Mouse (Mus musculus) v-Abl transformed pro-B cells (cell line): ENCODE results near the gene Snap47.
"Not testable (repeated sequence)": the region's sequence is repeated elsewhere in the genome, so short reads cannot be mapped to it uniquely, and the experiment has no call there.

ENCODE experiments used
- in situ Hi-C, 2 experiments: fragments of 400-800 bp; cut with MboI; formaldehyde crosslinking; loops; one replicate each; pipeline ENCODE4 v1.15.1; 2025; ENCODE audit not compliant: unreplicated experiment in 2 of 2

The Snap47 gene

DNA sequence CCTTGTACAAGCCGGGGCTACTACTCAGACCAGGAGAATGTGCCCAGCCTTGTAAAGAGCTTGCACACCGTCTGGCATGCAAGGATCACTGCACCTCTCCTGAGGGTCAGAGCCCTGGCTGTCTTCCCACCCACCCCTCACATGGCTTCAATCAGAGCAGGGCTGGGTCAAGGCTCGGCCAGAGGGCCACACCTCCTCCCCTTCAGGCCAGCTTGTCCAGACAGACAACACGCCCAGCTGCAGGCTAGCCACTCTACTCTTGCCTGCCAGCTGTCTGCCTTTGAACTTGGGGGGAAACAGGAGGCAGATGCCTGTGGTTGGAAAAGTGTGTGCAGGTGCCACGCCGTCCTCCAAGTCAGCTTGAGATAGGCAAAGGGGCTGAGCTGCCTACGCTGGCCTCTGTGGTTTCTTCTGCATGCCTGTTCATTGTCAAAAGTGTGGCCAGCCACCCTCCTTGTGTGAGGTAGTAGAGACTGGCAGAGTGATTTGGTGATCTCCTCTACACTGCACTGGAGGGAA lies 66.5 kb downstream of the Snap47 start:
- in situ Hi-C loops, result loop anchor here in 1 of 2 experiments (5.0 kb wide), 2 partner anchors 38 to 67 kb away; no protein-coding TSS in a partner anchor

DNA sequence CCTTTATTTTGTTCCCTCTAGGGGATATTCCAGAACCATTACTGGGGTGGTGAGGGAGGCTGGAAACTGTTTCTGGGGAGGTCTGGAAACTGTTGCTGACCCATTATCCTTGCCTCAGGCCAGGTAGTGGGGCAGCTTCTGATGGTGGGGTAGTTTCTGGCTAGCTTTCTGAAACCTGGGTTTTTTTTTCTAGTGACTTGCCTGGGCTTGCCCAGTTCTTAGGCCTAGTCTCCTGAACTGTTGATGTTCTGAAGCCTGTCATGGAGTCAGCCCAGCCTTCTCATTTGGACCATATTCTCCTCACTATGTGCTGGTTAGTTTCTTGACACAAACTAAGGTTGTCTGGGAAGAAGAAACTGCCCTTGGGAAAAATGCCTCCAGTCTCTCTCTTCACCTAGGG lies 71.4 kb downstream of the Snap47 start:
- in situ Hi-C loops, result no loop called here

DNA sequence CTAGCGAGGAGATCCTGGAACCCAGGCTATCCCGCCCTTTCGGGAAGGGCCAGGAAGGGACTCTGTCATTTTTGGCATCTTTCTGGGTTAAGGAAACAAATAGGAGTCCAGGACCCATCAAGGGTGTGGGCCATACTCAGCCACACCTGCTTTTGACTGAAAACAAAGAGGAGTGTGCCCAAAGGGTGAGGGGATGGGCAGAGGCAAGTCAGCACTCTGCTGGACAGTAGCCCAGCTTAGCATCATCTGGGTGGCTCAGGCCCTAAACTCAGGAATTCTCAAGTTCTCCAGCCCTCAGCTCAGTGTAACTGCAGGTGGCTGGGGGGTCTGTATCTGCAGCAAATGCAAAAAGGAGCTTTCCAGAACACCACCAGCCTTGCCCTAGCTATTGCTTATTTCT lies 73.0 kb downstream of the Snap47 start:
- in situ Hi-C loops, result no loop called here

DNA sequence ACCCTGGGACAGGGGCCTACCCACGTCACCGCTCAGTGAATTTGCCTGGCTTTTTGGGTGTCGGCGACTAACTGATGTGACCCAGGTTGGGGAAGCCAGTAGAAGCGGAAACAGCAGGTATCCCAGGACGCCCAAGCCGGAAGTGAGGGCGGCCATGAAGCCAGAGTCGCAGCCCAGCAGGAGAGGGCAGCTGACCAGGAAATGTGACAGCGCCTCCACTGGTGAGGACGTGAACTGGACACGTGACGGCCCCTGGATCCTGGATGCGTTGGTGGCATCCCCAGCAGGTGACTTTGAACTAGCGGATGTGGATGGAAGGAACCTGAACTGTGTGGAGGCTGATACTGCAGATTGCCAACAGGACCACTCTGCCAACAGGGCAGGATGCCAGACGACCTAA lies 75.5 kb downstream of the Snap47 start, which contains the start of gene Prss38:
TSS of gene Prss38 (minus strand) at position 183 of the 400 bp plus-strand sequence.
- in situ Hi-C loops, result no loop called here

DNA sequence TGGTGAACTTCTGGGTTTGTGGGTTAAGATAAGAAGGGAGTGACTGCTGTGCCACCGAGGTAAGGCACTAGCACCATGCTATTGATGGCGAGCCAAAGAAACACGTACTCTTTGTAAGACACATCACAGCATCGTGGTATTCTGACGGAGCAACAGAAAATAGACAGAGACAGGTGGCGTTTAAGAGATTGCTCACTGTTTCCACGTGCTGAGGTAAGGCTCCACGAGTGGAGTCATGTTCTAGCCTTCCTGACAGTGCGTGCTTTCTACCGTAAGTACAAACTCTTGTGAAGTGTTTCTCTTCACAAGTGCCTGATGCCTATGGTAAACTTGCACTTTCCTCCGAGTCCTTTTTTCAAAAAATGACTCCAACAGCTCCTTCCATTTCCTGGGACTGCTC lies 81.1 kb downstream of the Snap47 start:
- in situ Hi-C loops, result no loop called here

DNA sequence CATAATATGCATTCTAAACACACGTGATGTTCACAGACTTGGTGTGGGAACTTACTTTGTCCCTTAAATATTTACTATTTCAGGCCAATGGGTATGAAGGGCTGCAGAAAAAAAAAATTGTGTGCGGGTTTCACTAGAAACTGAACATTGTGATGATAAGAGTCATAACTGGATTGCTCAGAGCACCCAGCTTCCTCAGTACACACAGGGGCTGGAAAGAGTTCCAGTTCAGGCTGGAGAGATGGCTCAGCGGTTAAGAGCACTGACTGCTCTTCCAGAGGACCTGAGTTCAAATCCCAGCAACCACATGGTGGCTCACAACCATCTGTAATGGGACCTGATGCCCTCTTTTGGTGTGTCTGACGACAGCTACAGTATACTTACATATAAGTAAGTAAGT lies 83.0 kb downstream of the Snap47 start:
- in situ Hi-C loops, result not testable (repeated sequence)

DNA sequence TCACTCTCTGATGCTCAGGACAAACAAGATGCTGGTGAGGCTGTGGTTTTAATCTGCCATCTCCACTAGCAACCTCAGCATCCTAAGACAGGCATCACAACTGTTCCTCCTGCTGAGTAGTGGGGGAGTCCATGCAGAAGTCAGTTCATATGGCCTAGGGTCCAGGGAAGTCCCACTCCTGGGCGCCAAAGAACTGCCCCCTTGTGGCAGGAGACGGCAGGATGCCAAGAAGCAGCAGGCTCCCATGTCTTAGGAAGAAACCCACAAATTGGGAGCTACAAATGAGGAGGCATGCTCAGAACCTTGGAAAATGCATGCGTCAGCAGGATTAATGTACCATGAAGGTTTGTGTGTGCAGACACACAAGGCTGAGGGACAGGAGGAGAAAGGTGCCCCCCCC lies 84.4 kb downstream of the Snap47 start:
- in situ Hi-C loops, result no loop called here

DNA sequence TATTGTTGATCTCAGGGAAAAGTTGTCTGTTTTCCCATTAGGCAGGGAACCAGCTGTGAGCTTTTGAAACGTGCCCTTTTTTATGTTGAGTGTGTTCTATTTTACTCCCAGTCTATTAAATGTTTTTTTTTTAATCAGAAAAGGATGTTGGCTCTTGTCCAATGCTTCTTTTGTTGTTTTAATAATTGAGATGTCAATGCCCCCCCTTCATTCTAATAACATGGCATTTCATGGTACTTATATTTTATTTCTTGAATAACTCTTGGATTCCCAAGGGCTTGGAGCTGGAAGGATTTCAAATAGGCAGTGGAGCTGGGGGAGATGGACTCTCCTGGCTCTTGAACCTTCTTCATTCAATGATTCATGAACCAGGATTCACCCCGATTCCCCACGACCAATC lies 85.0 kb downstream of the Snap47 start:
- in situ Hi-C loops, result no loop called here

DNA sequence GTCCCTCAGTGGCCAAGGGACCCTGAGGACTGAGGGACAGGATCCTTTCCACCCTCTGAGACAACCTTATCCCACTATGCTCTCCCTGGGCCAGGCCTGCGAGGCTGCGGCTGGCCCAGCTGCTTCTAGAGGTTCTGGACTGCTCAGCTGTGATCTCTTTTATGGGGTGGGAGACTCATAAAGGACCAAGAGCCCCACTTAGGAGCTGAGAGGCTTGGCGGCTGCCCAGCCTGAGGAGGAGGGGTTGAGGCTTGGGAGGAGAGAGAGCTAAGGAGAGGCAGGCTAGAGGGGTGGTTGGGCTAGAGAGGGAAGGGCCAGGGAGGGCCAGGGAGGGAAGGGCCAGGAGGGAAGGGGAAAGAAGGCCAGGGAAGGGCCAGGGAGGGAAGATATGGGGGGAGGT lies 86.6 kb downstream of the Snap47 start:
- in situ Hi-C loops, result no loop called here

DNA sequence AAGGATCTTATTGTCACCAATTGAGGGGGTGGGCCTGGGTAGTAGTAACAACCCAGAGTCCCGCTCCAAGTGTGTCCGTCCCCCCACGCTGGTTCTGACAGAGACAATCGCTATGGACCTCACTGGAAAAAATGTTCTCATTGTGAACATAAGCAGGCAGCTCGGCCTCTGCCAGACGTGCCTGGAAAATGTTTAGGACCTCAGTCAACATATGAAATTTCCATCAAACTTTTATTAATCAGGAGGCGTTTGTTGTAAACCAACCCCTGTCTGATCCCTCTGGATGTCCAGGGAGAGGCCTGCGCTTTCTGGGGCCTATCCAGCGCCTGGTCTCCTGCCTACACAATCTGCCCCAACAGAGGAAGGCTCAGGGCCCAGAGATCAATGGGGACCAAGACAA lies 87.0 kb downstream of the Snap47 start:
- in situ Hi-C loops, result no loop called here

DNA sequence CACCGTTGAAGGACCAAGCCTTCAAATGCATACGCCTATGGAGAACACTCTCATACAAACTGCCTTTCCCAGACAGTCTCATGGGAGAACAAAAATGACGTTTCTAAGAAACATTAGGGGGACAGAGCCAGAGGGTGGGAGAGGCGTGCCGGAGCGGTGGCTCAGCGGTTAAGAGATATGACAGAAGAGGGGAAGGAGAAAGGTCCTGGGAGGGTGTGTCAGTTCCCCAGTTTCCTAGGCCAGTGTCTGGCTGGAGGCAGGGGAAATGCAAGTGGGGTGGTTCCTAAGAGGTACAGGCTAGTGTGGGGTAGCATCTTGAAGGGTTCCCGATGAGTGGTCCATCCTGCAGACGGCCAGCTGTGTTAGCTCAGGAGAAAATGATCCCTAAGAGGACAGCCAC lies 89.7 kb downstream of the Snap47 start:
- in situ Hi-C loops, result no loop called here
